Mouse (Mus musculus) fibroblast of lung, adult 2 months (primary cell): ENCODE measurements at regions not wholly inside any gene's neighbourhood (a gene's known extent, or its start where the extent isn't known, plus 50 kb on each side); places are given as distances from the start of the nearest gene placed in this dataset.

Experiments used
- DNase-seq: peaks from one replicate; pipeline ENCODE4 v3.0.0-alpha.2; 2011; ENCODE audit warnings: low read depth

- peak; percentile 23 for DNase-seq
Measured at GRCm38 (mm10) chr16:95647854-95648253, 54.0 kb upstream of the Ets2 start.

DNA sequence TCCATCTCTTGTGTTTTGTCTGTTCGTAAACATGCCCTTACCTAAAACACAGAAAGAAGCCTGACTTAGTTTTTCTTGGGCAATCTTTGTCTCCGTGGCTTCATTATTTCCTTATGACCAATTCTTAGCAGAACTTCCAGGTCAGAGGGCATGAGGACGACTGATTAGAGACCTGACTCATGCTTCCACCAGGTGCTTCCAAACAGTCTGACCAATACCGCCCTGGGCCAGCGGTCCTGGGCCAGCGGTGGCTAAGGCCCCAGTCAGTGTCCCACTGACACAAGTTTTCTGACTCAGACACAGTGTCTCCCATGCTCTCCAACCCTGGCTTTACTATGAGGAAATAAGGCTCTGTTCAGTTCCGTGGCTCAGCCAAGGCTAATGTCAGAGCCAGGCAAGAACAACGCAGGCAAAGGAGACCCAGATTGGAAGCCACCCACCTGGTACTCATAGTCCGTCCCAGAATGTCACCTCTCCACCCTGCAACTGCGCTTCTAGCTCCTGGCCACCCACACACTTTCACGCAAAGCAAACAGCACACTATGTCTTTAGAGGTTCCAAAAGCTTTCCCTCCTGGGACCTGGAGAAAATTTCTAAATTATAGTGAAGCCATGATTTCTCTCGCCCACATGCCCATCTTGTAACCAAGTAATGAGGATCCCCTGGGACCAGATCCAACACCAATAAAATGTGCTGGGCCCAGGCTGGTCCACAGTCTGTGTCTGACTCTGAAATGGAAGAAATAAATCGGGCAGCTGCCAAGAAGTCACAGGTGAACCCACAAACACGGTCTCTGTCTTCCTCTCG, 56.6 kb upstream of the Erg start:
- peak; percentile 49 for DNase-seq

- no peak for DNase-seq
Measured at GRCm38 (mm10) chr16:95640670-95641069, 54.3 kb upstream of the Erg start.

GRCm38 (mm10) chr16:95639677-95640076, 53.3 kb upstream of the Erg start:
- DNase-seq: no peak

GRCm38 (mm10) chr16:95637850-95638249, 51.5 kb upstream of the Erg start:
- DNase-seq: no peak

DNA sequence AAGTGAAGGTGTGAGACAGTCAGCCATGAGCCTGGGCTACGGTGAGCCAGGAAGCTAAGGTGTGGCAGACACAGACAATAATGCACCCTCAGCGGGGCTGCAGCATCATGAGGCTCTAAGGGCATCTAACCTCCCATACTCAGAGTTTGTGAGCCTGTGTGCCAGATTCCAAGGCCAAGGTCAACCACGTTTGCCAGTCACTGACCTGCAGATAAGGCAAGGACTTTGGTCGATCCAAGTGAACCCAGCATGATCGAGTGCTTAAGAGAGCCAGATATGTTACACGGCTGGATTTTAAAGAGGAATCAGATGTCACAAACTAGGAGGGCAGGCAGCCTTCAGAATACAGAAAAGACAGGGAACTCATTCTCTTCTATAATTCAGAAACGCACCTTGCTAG, 50.2 kb upstream of the Erg start:
- DNase-seq: no peak
